Mouse (Mus musculus) c-Kit-positive CD71-negative TER-119-negative erythroid progenitor cells, embryonic 14.5 days (primary cell): ENCODE results near the gene Zfp786.
"Not testable (repeated sequence)": the region's sequence is repeated elsewhere in the genome, so short reads cannot be mapped to it uniquely, and the experiment has no call there.

Experiments
- DNase-seq: peaks from one replicate; pipeline ENCODE4 v3.0.0-alpha.2; 2013; ENCODE audit warnings: low read depth

Gene Zfp786

GRCm38 (mm10) chr6:47781091-47781968 lies 49.3 kb downstream of the Zfp786 start:
- peak; percentile 63 for DNase-seq

- DNase-seq: peak; percentile 33
Observed at GRCm38 (mm10) chr6:47780576-47781013, 50.1 kb downstream of the Zfp786 start.

- DNase-seq: not testable (repeated sequence)
Observed at GRCm38 (mm10) chr6:47771760-47772159, 58.9 kb downstream of the Zfp786 start.

GRCm38 (mm10) chr6:47771113-47771512 lies 59.6 kb downstream of the Zfp786 start:
- not testable (repeated sequence) for DNase-seq

- not testable (repeated sequence) for DNase-seq
Observed at GRCm38 (mm10) chr6:47769861-47770260, 60.8 kb downstream of the Zfp786 start.
